Mouse (Mus musculus) CH12.LX (cell line): ENCODE results near the gene Bsn. TPM values are rescaled to one million over a fixed set of nuclear protein-coding genes. Genes with fewer than 3 reads are reported as not detected.
A peak's percentile ranks its signal among the peaks of the same experiment; 100 is the strongest.

Experiments
- DNase-seq: peaks from one replicate; pipeline ENCODE4 v3.0.0-alpha.2; 2013; ENCODE audit errors: extremely low read depth
- H3K27ac ChIP-seq: 2 replicates; pipeline ENCODE4 v1.5.1; 2012; ENCODE audit warnings: low read depth, mild to moderate bottlenecking, control low read depth, moderate library complexity; ENCODE audit not compliant: insufficient read depth
- H3K27me3 ChIP-seq: replicated peaks from 2 replicates; pipeline ENCODE3; 2012; ENCODE audit warnings: inconsistent platforms
- H3K36me3 ChIP-seq, 2 experiments: replicated peaks in 1 of 2; 2 replicates each; pipeline versions ENCODE3 to v1.6.1; 2012; ENCODE audit warnings: inconsistent platforms in 1 of 2, low read length in 1 of 2, mild to moderate bottlenecking in 1 of 2, mixed read lengths in 1 of 2, moderate library complexity in 1 of 2; ENCODE audit not compliant: control insufficient read depth in 1 of 2, insufficient read depth in 1 of 2
- H3K4me1 ChIP-seq, 2 experiments: 2 replicates each; pipeline ENCODE4 v1.6.1; 2012; ENCODE audit warnings: inconsistent platforms in 1 of 2, moderate library complexity in 1 of 2; ENCODE audit not compliant: insufficient read depth in 2 of 2, control insufficient read depth in 1 of 2
- H3K4me2 ChIP-seq: 2 replicates; pipeline ENCODE4 v1.6.1; 2012; ENCODE audit warnings: low read depth, mild to moderate bottlenecking, control low read depth; ENCODE audit not compliant: poor library complexity, insufficient read depth, severe bottlenecking
- H3K4me3 ChIP-seq, 3 experiments: fragments of 150-350 bp in 1 of 3; sonication (generic) in 1 of 3; replicated peaks in 1 of 3; 2 replicates each; pipeline versions ENCODE3 to v1.5.1; 2011 to 2012; ENCODE audit warnings: low read depth in 2 of 3, low read length in 2 of 3, mild to moderate bottlenecking in 2 of 3, moderate library complexity in 2 of 3, control low read depth in 1 of 3, improper control_type of control experiment in 1 of 3, inconsistent platforms in 1 of 3, mixed read lengths in 1 of 3; ENCODE audit not compliant: poor library complexity in 1 of 3
- H3K79me2 ChIP-seq: replicated peaks from 2 replicates; pipeline ENCODE4 v1.6.1; 2012; ENCODE audit warnings: mild to moderate bottlenecking, moderate library complexity; ENCODE audit not compliant: control insufficient read depth, poor library complexity, insufficient read depth, severe bottlenecking; ENCODE audit errors: extremely low read depth
- H3K9ac ChIP-seq: 2 replicates; pipeline ENCODE4 v1.6.1; 2012; ENCODE audit warnings: low read depth, mild to moderate bottlenecking, control low read depth, moderate library complexity; ENCODE audit not compliant: insufficient read depth
- H3K9me3 ChIP-seq: replicated peaks from 2 replicates; pipeline ENCODE3; 2012; ENCODE audit warnings: low read length, inconsistent platforms, mixed read lengths
- CTCF ChIP-seq, 2 experiments: IDR thresholded peaks in 1 of 2; conservative IDR thresholded peaks in 1 of 2; 2 replicates each; pipeline ENCODE4 v1.5.1; 2011 to 2012; ENCODE audit warnings: low read depth in 2 of 2, low read length in 2 of 2, improper control_type of control experiment in 1 of 2, inconsistent platforms in 1 of 2, mild to moderate bottlenecking in 1 of 2, moderate library complexity in 1 of 2
- ETS1 ChIP-seq: conservative IDR thresholded peaks from 2 replicates; pipeline ENCODE4 v1.6.1; 2012; ENCODE audit warnings: low read depth, mild to moderate bottlenecking, inconsistent platforms, low read length, improper control_type of control experiment, moderate library complexity
- GABPA ChIP-seq: IDR thresholded peaks from 2 replicates; pipeline ENCODE4 v1.6.1; 2012; ENCODE audit warnings: low read depth, low read length, improper control_type of control experiment, inconsistent platforms; ENCODE audit not compliant: insufficient replicate concordance
- JUN ChIP-seq: IDR thresholded peaks from 2 replicates; pipeline ENCODE4 v1.6.1; 2011; ENCODE audit warnings: low read depth, mild to moderate bottlenecking, low read length, improper control_type of control experiment, moderate library complexity; ENCODE audit not compliant: insufficient read depth
- JUND ChIP-seq: conservative IDR thresholded peaks from 2 replicates; pipeline ENCODE4 v1.6.1; 2011; ENCODE audit warnings: low read depth, low read length, improper control_type of control experiment
- MAFK ChIP-seq: IDR thresholded peaks from 2 replicates; pipeline ENCODE4 v1.6.1; 2011; ENCODE audit warnings: low read length, improper control_type of control experiment; ENCODE audit not compliant: insufficient replicate concordance
- MAZ ChIP-seq: IDR thresholded peaks from 2 replicates; pipeline ENCODE4 v1.6.1; 2012; ENCODE audit warnings: low read depth, mild to moderate bottlenecking, inconsistent platforms, low read length, improper control_type of control experiment, moderate library complexity
- MEF2A ChIP-seq: IDR thresholded peaks from 2 replicates; pipeline ENCODE4 v1.6.1; 2014; ENCODE audit warnings: low read depth, mild to moderate bottlenecking, inconsistent platforms, low read length, improper control_type of control experiment, borderline replicate concordance
- MXI1 ChIP-seq: IDR thresholded peaks from 2 replicates; pipeline ENCODE4 v1.6.1; 2011; ENCODE audit warnings: mild to moderate bottlenecking, low read depth, low read length, improper control_type of control experiment
- MYC ChIP-seq: IDR thresholded peaks from 2 replicates; pipeline ENCODE4 v1.6.1; 2011; ENCODE audit warnings: low read depth, mild to moderate bottlenecking, improper control_type of control experiment, low read length
- NRF1 ChIP-seq: IDR thresholded peaks from 2 replicates; pipeline ENCODE4 v1.6.1; 2014; ENCODE audit warnings: low read depth, mild to moderate bottlenecking, inconsistent platforms, low read length, improper control_type of control experiment, moderate library complexity
- PAX5 ChIP-seq: IDR thresholded peaks from 2 replicates; pipeline ENCODE4 v1.6.1; 2012; ENCODE audit warnings: low read length, inconsistent platforms, mixed read lengths
- POLR2A ChIP-seq: IDR thresholded peaks from 2 replicates; pipeline ENCODE4 v1.6.1; 2011; ENCODE audit warnings: low read depth, mild to moderate bottlenecking, improper control_type of control experiment, low read length
- RAD21 ChIP-seq: IDR thresholded peaks from 2 replicates; pipeline ENCODE4 v1.6.1; 2011; ENCODE audit warnings: low read depth, mild to moderate bottlenecking, low read length, improper control_type of control experiment, moderate library complexity
- RCOR1 ChIP-seq: conservative IDR thresholded peaks from 2 replicates; pipeline ENCODE4 v1.6.1; 2012; ENCODE audit warnings: low read depth, mild to moderate bottlenecking, inconsistent platforms, low read length, improper control_type of control experiment
- SIN3A ChIP-seq: IDR thresholded peaks from 2 replicates; pipeline ENCODE4 v1.6.1; 2012; ENCODE audit warnings: low read length, improper control_type of control experiment, inconsistent platforms
- SMC3 ChIP-seq: IDR thresholded peaks from 2 replicates; pipeline ENCODE4 v1.6.1; 2011; ENCODE audit warnings: low read depth, low read length, improper control_type of control experiment
- TBP ChIP-seq: conservative IDR thresholded peaks from 2 replicates; pipeline ENCODE4 v1.6.1; 2011; ENCODE audit warnings: low read depth, low read length, improper control_type of control experiment
- TCF12 ChIP-seq: IDR thresholded peaks from 2 replicates; pipeline ENCODE4 v1.6.1; 2014; ENCODE audit warnings: low read depth, mild to moderate bottlenecking, inconsistent platforms, low read length, improper control_type of control experiment
- UBTF ChIP-seq: IDR thresholded peaks from 2 replicates; pipeline ENCODE4 v1.6.1; 2012; ENCODE audit warnings: low read depth, mild to moderate bottlenecking, inconsistent platforms, low read length, improper control_type of control experiment, moderate library complexity
- USF2 ChIP-seq: conservative IDR thresholded peaks from 2 replicates; pipeline ENCODE4 v1.6.1; 2011; ENCODE audit warnings: low read depth, low read length, improper control_type of control experiment
- ZKSCAN1 ChIP-seq: IDR thresholded peaks from 2 replicates; pipeline ENCODE4 v1.6.1; 2012; ENCODE audit warnings: low read depth, inconsistent platforms, low read length, improper control_type of control experiment, borderline replicate concordance
- ZMIZ1 ChIP-seq: IDR thresholded peaks from 2 replicates; pipeline ENCODE4 v1.6.1; 2012; ENCODE audit warnings: low read depth, mild to moderate bottlenecking, inconsistent platforms, low read length, improper control_type of control experiment
- dilution Hi-C: fragments of 300-500 bp; cut with MboI; formaldehyde crosslinking; loops from 2 replicates; pipeline ENCODE4 v1.14.3; 2020; ENCODE audit warnings: low sequenced_read_pairs; ENCODE audit not compliant: extremely low pct_unique_long_range_greater_than_20kb, extremely low pct_ligation_motif_present
- in situ Hi-C: fragments of 300-500 bp; cut with MboI; formaldehyde crosslinking; loops from 3 replicates; pipeline ENCODE4 v1.14.3; 2019; ENCODE audit warnings: low sequenced_read_pairs, low pct_ligation_motif_present, low pct_unique_long_range_greater_than_20kb, mixed read lengths
- polyA plus RNA-seq: library from polyadenylated mRNA; unstranded; fragments of >175 nt; gene quantifications from 2 replicates; pipeline ENCODE4 v1.2.1, GENCODE M21; 2012; ENCODE audit warnings: low read depth; ENCODE audit not compliant: insufficient read length
- total RNA-seq, 2 experiments: library from RNA; depleted of rRNA; stranded (reverse); fragments of 300-350 nt in 1 of 2; fragments of >200 nt in 1 of 2; gene quantifications; 2 replicates each; pipeline ENCODE4 v1.2.3; 2012 to 2014

Bsn gene
- total and polyA plus RNA-seq, 3 experiments = 3.6 to 7.8 (median 4.4) TPM

- in situ Hi-C loops = no loop called here
- H3K9me3 ChIP-seq = no peaks in the 10 kb centered on the region
- peaks cover 16 to 20% of the 10 kb centered on the region in 2 experiments for H3K4me1 ChIP-seq
- no peak overlapping the region for H3K4me3 ChIP-seq
- H3K27me3 ChIP-seq = peaks cover 34% of the 10 kb centered on the region
- no peak overlapping the region for H3K27ac ChIP-seq
- H3K36me3 ChIP-seq = no peaks in the 10 kb centered on the region
- no peak for DNase-seq
- no peaks in the 10 kb centered on the region for H3K79me2 ChIP-seq
- dilution Hi-C loops = no loop called here
- H3K4me2 ChIP-seq = no peak overlapping the region
- TF ChIP-seq USF2 = no peak
- TF ChIP-seq ETS1 = no peak
- no peak for TF ChIP-seq MAFK
- no peak for TF ChIP-seq MEF2A
- TF ChIP-seq JUND = no peak
- TF ChIP-seq TCF12 = no peak
- TF ChIP-seq ZKSCAN1 = no peak
- TF ChIP-seq, all 38 proteins: peak for 0
- no peak overlapping the region for H3K9ac ChIP-seq
Observed at GRCm38 (mm10) chr9:108188511-108188910, 1.7 kb downstream of the Bsn start.

GRCm38 (mm10) chr9:108187616-108188015 is 2.6 kb downstream of the Bsn start:
- dilution Hi-C loops = no loop called here
- peaks cover 36% of the 10 kb centered on the region for H3K27me3 ChIP-seq

GRCm38 (mm10) chr9:108185786-108186185 is 4.4 kb downstream of the Bsn start:
- in situ Hi-C loops (no loop called here), dilution Hi-C loops (no loop called here)
- TF ChIP-seq ZKSCAN1 (no peak), NRF1 (no peak), JUND (no peak), JUN (no peak), PAX5 (no peak), RAD21 (peak; percentile 28), USF2 (no peak), UBTF (no peak), MAZ (no peak), MYC (no peak), GABPA (no peak), CTCF (conservative IDR thresholded peaks at IDR 0.05 in 1 of 2, IDR thresholded peaks at IDR 0.05 in 1 of 2; ENCODE audit: low read depth in 2 of 2, low read length in 2 of 2) (peak in 1 of 2 experiments; percentile 43; a peak in 2 of 4 replicates), ZMIZ1 (no peak)
- Histone ChIP-seq H3K9ac (no peak overlapping the region), H3K27ac (no peak overlapping the region), H3K4me3 (no peak overlapping the region), H3K27me3 (peaks cover 43% of the 10 kb centered on the region), H3K9me3 (no peaks in the 10 kb centered on the region), H3K4me1 (no peaks in the 10 kb centered on the region), H3K4me2 (no peak overlapping the region), H3K79me2 (no peaks in the 10 kb centered on the region), H3K36me3 (no peaks in the 10 kb centered on the region)
- no peak for DNase-seq

More at GRCm38 (mm10) chr9:108187616-108188015, 2.6 kb downstream of the Bsn start:
- Histone ChIP-seq H3K27ac (no peak overlapping the region), H3K36me3 (no peaks in the 10 kb centered on the region), H3K4me2 (no peak overlapping the region), H3K79me2 (no peaks in the 10 kb centered on the region)
- in situ Hi-C loops = no loop called here
- TF ChIP-seq MXI1 = no peak
- TF ChIP-seq RAD21 = no peak
- no peak for TF ChIP-seq SIN3A
- no peak for TF ChIP-seq JUN
- TF ChIP-seq PAX5 = no peak
- no peak for TF ChIP-seq TBP
- TF ChIP-seq JUND = no peak
- no peak for TF ChIP-seq POLR2A
- no peak for TF ChIP-seq CTCF (conservative IDR thresholded peaks at IDR 0.05 in 1 of 2, IDR thresholded peaks at IDR 0.05 in 1 of 2; ENCODE audit: low read depth in 2 of 2, low read length in 2 of 2)
- no peak for TF ChIP-seq USF2
- TF ChIP-seq ZMIZ1 = no peak
- TF ChIP-seq RCOR1 = no peak
- TF ChIP-seq MEF2A = no peak
- no peak for TF ChIP-seq SMC3
- TF ChIP-seq, all 38 proteins: peak for 0
- Histone ChIP-seq H3K9me3 (no peaks in the 10 kb centered on the region), H3K9ac (no peak overlapping the region), H3K4me1 (peaks cover 10 to 15% of the 10 kb centered on the region in 2 experiments), H3K4me3 (no peak overlapping the region)
- DNase-seq = no peak
